Comparison of ENCODE assay signal across 32 mouse cellular contexts in genomic region chrX:77880033-77880432, GRCm38 (mm10). TPM values are rescaled to one million over a fixed set of nuclear protein-coding genes. Genes with fewer than 3 reads are reported as not detected.
DNase-seq lines count a peak whose midpoint lies in the region; TF ChIP-seq lines count a peak whose summit lies in the region.
"Not testable (repeated sequence)": the region's sequence is repeated elsewhere in the genome, so short reads cannot be mapped to it uniquely, and the experiment has no call there.
"Had no signal": no experiment of that assay in that cellular context is flagged by ENCODE, and none has a peak within 500 bp of the region (broad histone marks: within the 10 kb centered on the region; RNA-seq: fewer than 3 reads in every experiment).

No protein-coding gene starts in this region.

- in situ Hi-C loops in CH12.LX (cut with MboI; ENCODE audit: low pct_ligation_motif_present, low pct_unique_long_range_greater_than_20kb, low sequenced_read_pairs): not testable (repeated sequence)

- WGBS in liver, adult 2 months: 23% methylated on average over 2 of the region's 4 CpGs

- H3K4me3 ChIP-seq in CH12.LX (replicated peaks in 1 of 3; ENCODE audit: low read depth in 2 of 3, low read length in 2 of 3, poor library complexity in 1 of 3); cortical plate, adult 2 months (ENCODE audit: insufficient read depth, low read length); liver, adult 2 months (ENCODE audit: insufficient read depth, low read depth, low read length): not testable (repeated sequence)

- not testable (repeated sequence) for H3K9ac ChIP-seq in CH12.LX (ENCODE audit: insufficient read depth, low read depth); liver, adult 2 months (ENCODE audit: low read depth, low read length)

- not testable (repeated sequence) for H3K9me3 ChIP-seq in CH12.LX (replicated peaks; ENCODE audit: low read length)

- not testable (repeated sequence) for H3K36me3 ChIP-seq in CH12.LX (replicated peaks in 1 of 2; ENCODE audit: control insufficient read depth in 1 of 2, insufficient read depth in 1 of 2, low read length in 1 of 2); liver, adult 2 months (ENCODE audit: control insufficient read depth, insufficient read depth, low read length)

- TF ChIP-seq RAD21 in CH12.LX (IDR thresholded peaks at IDR 0.05; ENCODE audit: low read depth, low read length): peak; percentile 34

- TF ChIP-seq POLR2A in CH12.LX (IDR thresholded peaks at IDR 0.05; ENCODE audit: low read depth, low read length); cortical plate, adult 2 months (IDR thresholded peaks at IDR 0.05; ENCODE audit: extremely low read depth, insufficient read depth, low read length); liver, adult 2 months (IDR thresholded peaks at IDR 0.05; ENCODE audit: extremely low read depth, insufficient read depth, low read length): not testable (repeated sequence)

- not testable (repeated sequence) for H3K4me1 ChIP-seq in CH12.LX (ENCODE audit: control insufficient read depth in 1 of 2, insufficient read depth in 2 of 2); cortical plate, adult 2 months (ENCODE audit: control insufficient read depth, insufficient read depth, low read length); liver, adult 2 months (ENCODE audit: control insufficient read depth, insufficient read depth, low read length)

- DNase-seq in CH12.LX (ENCODE audit: extremely low read depth) (peak; percentile 3), NIH3T3 (ENCODE audit: low read depth) (peak; percentile 36)
- peak; percentile 4 to 27 for DNase-seq in adrenal gland, adult (ENCODE audit: inconsistent age in 2 of 2, low spot score in 1 of 2)
- peak; percentile 15 for DNase-seq in kidney, postnatal 10 days
- DNase-seq in liver, adult 2 months (ENCODE audit: extremely low read depth, low read depth, low spot score): peak; percentile 1

- H3K27me3 ChIP-seq in CH12.LX (replicated peaks); liver, adult 2 months (ENCODE audit: control insufficient read depth, insufficient read depth, low read length): not testable (repeated sequence)

- H3K4me2 ChIP-seq in CH12.LX (ENCODE audit: insufficient read depth, low read depth, poor library complexity, severe bottlenecking): not testable (repeated sequence)

- dilution Hi-C loops in CH12.LX (cut with MboI; ENCODE audit: extremely low pct_ligation_motif_present, extremely low pct_unique_long_range_greater_than_20kb, low sequenced_read_pairs): not testable (repeated sequence)

- not testable (repeated sequence) for H3K27ac ChIP-seq in CH12.LX (ENCODE audit: insufficient read depth, low read depth); cortical plate, adult 2 months (ENCODE audit: insufficient read depth, low read length); liver, adult 2 months (replicated peaks; ENCODE audit: insufficient read depth, low read depth, low read length)

- H3K79me2 ChIP-seq in CH12.LX (replicated peaks; ENCODE audit: control insufficient read depth, extremely low read depth, insufficient read depth, poor library complexity, severe bottlenecking); liver, adult 2 months (ENCODE audit: control insufficient read depth, insufficient read depth, low read length): not testable (repeated sequence)

- TF ChIP-seq EP300 in CH12.LX (IDR thresholded peaks at IDR 0.05; ENCODE audit: low read length): not testable (repeated sequence)

- peak in 1 of 2 experiments; percentile 48; a peak in 2 of 4 replicates for TF ChIP-seq CTCF in CH12.LX (conservative IDR thresholded peaks at IDR 0.05 in 1 of 2, IDR thresholded peaks at IDR 0.05 in 1 of 2; ENCODE audit: low read depth in 2 of 2, low read length in 2 of 2)
- 0 out of 2 replicates have a peak, but pooled peaks have one; percentile 6 for TF ChIP-seq CTCF in cortical plate, adult 2 months (IDR thresholded peaks at IDR 0.05; ENCODE audit: extremely low read depth, insufficient read depth, low read length)
- not testable (repeated sequence) for TF ChIP-seq CTCF in liver, adult 2 months (IDR thresholded peaks at IDR 0.05; ENCODE audit: low read depth, low read length)

TF ChIP-seq in CH12.LX, 34 proteins besides CTCF, POLR2A, EP300 and RAD21:
- peak; percentile 43; the same call in 1 of the 2 replicates for TF ChIP-seq ZNF384 (IDR thresholded peaks at IDR 0.05; ENCODE audit: low read depth, low read length)
- TF ChIP-seq SMC3 (IDR thresholded peaks at IDR 0.05; ENCODE audit: low read depth, low read length): peak; percentile 23; the same call in 1 of the 2 replicates

RNA-seq across cellular contexts. Expression of gene Gm14744, which starts 15.5 kb away (rescaled TPM):
- total RNA-seq in CH12.LX (2012; rRNA removed): not detected in 2 replicates
- not detected in 2 replicates for total RNA-seq in CH12.LX (2014; rRNA removed)
- polyA plus RNA-seq in CH12.LX (2012; ENCODE audit: insufficient read length, low read depth): not detected in 2 replicates
- polyA plus RNA-seq in cortical plate, adult 2 months (2012; rRNA removed): not detected in 2 replicates
- total RNA-seq in liver, adult 2 months (2014; rRNA removed): not detected in 2 replicates
- polyA plus RNA-seq in liver, adult 2 months (2012; rRNA removed): not detected in 2 replicates
- total RNA-seq: adrenal gland, adult 18-20 months; adrenal gland, postnatal 4 days; G1E; gastrocnemius, postnatal 14 days; granulocyte monocyte progenitor cell, adult 5-6 weeks; heart, postnatal 25 days; layer of hippocampus, adult 8-10 months; layer of hippocampus, postnatal 25 days; left cerebral cortex, postnatal 4 days; megakaryocyte-erythroid progenitor cell, adult 5-6 weeks; monocyte, adult 5-6 weeks had no signal
- polyA plus RNA-seq: CD4-positive, CD25-positive, alpha-beta regulatory T cell, adult 4 months; embryonic facial prominence, embryonic 12.5 days; forebrain, embryonic 14.5 days; G1E; heart, embryonic 10.5 days; heart, embryonic 15.5 days; hindbrain, embryonic 11.5 days; hindbrain, embryonic 16.5 days; intestine, embryonic 14.5 days; limb, embryonic 14.5 days; liver, embryonic 13.5 days; lung, postnatal 0 days; midbrain, embryonic 13.5 days; neural tube, embryonic 14.5 days; testis, adult 2 months; thymus, postnatal 0 days had no signal

RNA-seq across cellular contexts. Expression of gene Pbsn, which starts 26.6 kb away (rescaled TPM):
- total RNA-seq in CH12.LX (2012; rRNA removed) (not detected in 2 replicates), CH12.LX (2014; rRNA removed) (not detected in 2 replicates)
- polyA plus RNA-seq in CH12.LX (2012; ENCODE audit: insufficient read length, low read depth): not detected in 2 replicates
- not detected in 2 replicates for polyA plus RNA-seq in cortical plate, adult 2 months (2012; rRNA removed)
- total RNA-seq in liver, adult 2 months (2014; rRNA removed): not detected in 2 replicates
- polyA plus RNA-seq in liver, adult 2 months (2012; rRNA removed): not detected in 2 replicates
- total RNA-seq: adrenal gland, adult 18-20 months; adrenal gland, postnatal 4 days; G1E; gastrocnemius, postnatal 14 days; granulocyte monocyte progenitor cell, adult 5-6 weeks; heart, postnatal 25 days; layer of hippocampus, adult 8-10 months; layer of hippocampus, postnatal 25 days; left cerebral cortex, postnatal 4 days; megakaryocyte-erythroid progenitor cell, adult 5-6 weeks; monocyte, adult 5-6 weeks had no signal
- polyA plus RNA-seq: CD4-positive, CD25-positive, alpha-beta regulatory T cell, adult 4 months; embryonic facial prominence, embryonic 12.5 days; forebrain, embryonic 14.5 days; G1E; heart, embryonic 10.5 days; heart, embryonic 15.5 days; hindbrain, embryonic 11.5 days; hindbrain, embryonic 16.5 days; intestine, embryonic 14.5 days; limb, embryonic 14.5 days; liver, embryonic 13.5 days; lung, postnatal 0 days; midbrain, embryonic 13.5 days; neural tube, embryonic 14.5 days; testis, adult 2 months; thymus, postnatal 0 days had no signal

RNA-seq across cellular contexts. Expression of gene 5430402E10Rik, which starts 44.8 kb away (rescaled TPM):
- total RNA-seq in CH12.LX (2012; rRNA removed) (not detected in 2 replicates), CH12.LX (2014; rRNA removed) (not detected in 2 replicates)
- polyA plus RNA-seq in CH12.LX (2012; ENCODE audit: insufficient read length, low read depth): not detected in 2 replicates
- not detected in 2 replicates for polyA plus RNA-seq in cortical plate, adult 2 months (2012; rRNA removed)
- total RNA-seq in liver, adult 2 months (2014; rRNA removed): not detected in 2 replicates
- polyA plus RNA-seq in liver, adult 2 months (2012; rRNA removed): not detected in 2 replicates
- total RNA-seq: adrenal gland, adult 18-20 months; adrenal gland, postnatal 4 days; G1E; gastrocnemius, postnatal 14 days; granulocyte monocyte progenitor cell, adult 5-6 weeks; heart, postnatal 25 days; layer of hippocampus, adult 8-10 months; layer of hippocampus, postnatal 25 days; left cerebral cortex, postnatal 4 days; megakaryocyte-erythroid progenitor cell, adult 5-6 weeks; monocyte, adult 5-6 weeks had no signal
- polyA plus RNA-seq: CD4-positive, CD25-positive, alpha-beta regulatory T cell, adult 4 months; embryonic facial prominence, embryonic 12.5 days; forebrain, embryonic 14.5 days; G1E; heart, embryonic 10.5 days; heart, embryonic 15.5 days; hindbrain, embryonic 11.5 days; hindbrain, embryonic 16.5 days; intestine, embryonic 14.5 days; limb, embryonic 14.5 days; liver, embryonic 13.5 days; lung, postnatal 0 days; midbrain, embryonic 13.5 days; neural tube, embryonic 14.5 days; testis, adult 2 months; thymus, postnatal 0 days had no signal
